Mouse (Mus musculus): ENCODE measurements around the gene Pnpla2. TPM values are rescaled to one million over a fixed set of nuclear protein-coding genes. Genes with fewer than 3 reads are reported as not detected.

The Pnpla2 gene
- polyA plus RNA-seq, 1 experiment from 2014 or later: 19.1 TPM

GRCm38 (mm10) chr7:141420030-141420702 lies 34.8 kb upstream of the Pnpla2 start:
- no peak overlapping the region for H3K4me2 ChIP-seq (replicated peaks)
- no peak for ATAC-seq (ENCODE audit: low FRiP score)
- no peak overlapping the region for H3K27ac ChIP-seq
- WGBS: 85% methylated on average over 9 of the region's 9 CpGs
- H3K4me3 ChIP-seq: no peak overlapping the region
- H3K27me3 ChIP-seq: peaks cover 5% of the 10 kb centered on the region; the same call in 1 of the 2 replicates
- no peak overlapping the region for H3K9ac ChIP-seq
- H3K9me3 ChIP-seq (replicated peaks): no peaks in the 10 kb centered on the region
- H3K36me3 ChIP-seq: no peaks in the 10 kb centered on the region
- H3K4me1 ChIP-seq: no peaks in the 10 kb centered on the region

GRCm38 (mm10) chr7:141423811-141424210 lies 31.2 kb upstream of the Pnpla2 start:
- Histone ChIP-seq H3K27me3 (peaks cover 2% of the 10 kb centered on the region), H3K36me3 (peaks cover 11% of the 10 kb centered on the region; the same call in 1 of the 2 replicates), H3K4me1 (peaks cover 6% of the 10 kb centered on the region), H3K27ac (no peak overlapping the region), H3K9ac (no peak overlapping the region), H3K9me3 (replicated peaks) (no peaks in the 10 kb centered on the region), H3K4me3 (no peak overlapping the region), H3K4me2 (replicated peaks) (no peak overlapping the region)
- ATAC-seq (ENCODE audit: low FRiP score): no peak
- WGBS: 71% methylated on average over 4 of the region's 4 CpGs

- Histone ChIP-seq H3K4me1 (peaks cover 21% of the 10 kb centered on the region), H3K4me3 (no peak overlapping the region), H3K9me3 (replicated peaks) (no peaks in the 10 kb centered on the region), H3K27me3 (no peaks in the 10 kb centered on the region; the same call in 1 of the 2 replicates), H3K27ac (no peak overlapping the region), H3K9ac (no peak overlapping the region), H3K36me3 (peaks cover 32% of the 10 kb centered on the region), H3K4me2 (replicated peaks) (no peak overlapping the region)
- no peak for ATAC-seq (ENCODE audit: low FRiP score)
- 79% methylated on average over 12 of the region's 12 CpGs for WGBS
Observed at GRCm38 (mm10) chr7:141426948-141427730, 27.9 kb upstream of the Pnpla2 start.

- Histone ChIP-seq H3K9me3 (replicated peaks) (no peaks in the 10 kb centered on the region), H3K9ac (peak overlapping the region; percentile 71), H3K4me3 (peak overlapping the region; percentile 42), H3K27ac (peak overlapping the region; percentile 68), H3K4me1 (peaks cover 31% of the 10 kb centered on the region), H3K27me3 (no peaks in the 10 kb centered on the region; the same call in 1 of the 2 replicates), H3K36me3 (peaks cover 45% of the 10 kb centered on the region), H3K4me2 (replicated peaks) (peak overlapping the region; percentile 63)
- no peak for ATAC-seq (ENCODE audit: low FRiP score)
- 56% methylated on average over 5 of the region's 5 CpGs for whole genome bisulfite sequencing
Observed at GRCm38 (mm10) chr7:141428701-141429100, 26.3 kb upstream of the Pnpla2 start.

GRCm38 (mm10) chr7:141429310-141429709 lies 25.7 kb upstream of the Pnpla2 start, which contains the start of gene Cend1:
TSS of gene Cend1 (minus strand) at chr7:141429491.
- Histone ChIP-seq H3K4me3 (peak within 1 kb of the TSS; percentile 42), H3K36me3 (peaks cover 45% of the 10 kb centered on the region), H3K27me3 (no peaks in the 10 kb centered on the region; the same call in 1 of the 2 replicates), H3K27ac (peak within 1 kb of the TSS; percentile 68), H3K4me2 (replicated peaks) (peak within 1 kb of the TSS; percentile 63), H3K4me1 (peaks cover 37% of the 10 kb centered on the region), H3K9me3 (replicated peaks) (no peaks in the 10 kb centered on the region), H3K9ac (peak within 1 kb of the TSS; percentile 71)
- WGBS: 2% methylated on average over 19 of the region's 19 CpGs
- ATAC-seq (ENCODE audit: low FRiP score): peak; percentile 82

GRCm38 (mm10) chr7:141429840-141430584 lies 25.0 kb upstream of the Pnpla2 start:
- Histone ChIP-seq H3K9me3 (replicated peaks) (no peaks in the 10 kb centered on the region), H3K27me3 (no peaks in the 10 kb centered on the region; the same call in 1 of the 2 replicates), H3K36me3 (peaks cover 45% of the 10 kb centered on the region), H3K4me3 (no peak overlapping the region), H3K4me1 (peaks cover 42% of the 10 kb centered on the region), H3K9ac (no peak overlapping the region), H3K27ac (no peak overlapping the region), H3K4me2 (replicated peaks) (peak overlapping the region; percentile 63; the same call in 1 of the 2 replicates)
- WGBS: 63% methylated on average over 9 of the region's 9 CpGs
- 0 out of 2 replicates have a peak, but pooled peaks have one; percentile 15 for ATAC-seq (ENCODE audit: low FRiP score)

- 92% methylated on average over 9 of the region's 9 CpGs for WGBS
- no peak overlapping the region for H3K4me3 ChIP-seq
- peaks cover 49% of the 10 kb centered on the region for H3K4me1 ChIP-seq
- H3K9ac ChIP-seq: no peak overlapping the region
- no peak overlapping the region for H3K4me2 ChIP-seq (replicated peaks)
- no peaks in the 10 kb centered on the region for H3K9me3 ChIP-seq (replicated peaks)
- H3K27me3 ChIP-seq: no peaks in the 10 kb centered on the region; the same call in 1 of the 2 replicates
- H3K36me3 ChIP-seq: peaks cover 45% of the 10 kb centered on the region
- ATAC-seq (ENCODE audit: low FRiP score): no peak
- H3K27ac ChIP-seq: no peak overlapping the region
Observed at GRCm38 (mm10) chr7:141430585-141431240, 24.3 kb upstream of the Pnpla2 start.

GRCm38 (mm10) chr7:141431434-141432185 lies 23.4 kb upstream of the Pnpla2 start:
- Histone ChIP-seq H3K4me1 (peaks cover 58% of the 10 kb centered on the region), H3K9me3 (replicated peaks) (no peaks in the 10 kb centered on the region), H3K4me3 (no peak overlapping the region), H3K27me3 (no peaks in the 10 kb centered on the region; the same call in 1 of the 2 replicates), H3K27ac (no peak overlapping the region), H3K9ac (peak overlapping the region; percentile 14; the same call in 1 of the 2 replicates), H3K36me3 (peaks cover 41% of the 10 kb centered on the region), H3K4me2 (replicated peaks) (no peak overlapping the region)
- WGBS: 94% methylated on average over 19 of the region's 19 CpGs
- ATAC-seq (ENCODE audit: low FRiP score): no peak

- peaks cover 64% of the 10 kb centered on the region for H3K4me1 ChIP-seq
- no peaks in the 10 kb centered on the region; the same call in 1 of the 2 replicates for H3K27me3 ChIP-seq
- WGBS: 82% methylated on average over 8 of the region's 8 CpGs
- no peak for ATAC-seq (ENCODE audit: low FRiP score)
- H3K4me2 ChIP-seq (replicated peaks): no peak overlapping the region
- no peaks in the 10 kb centered on the region for H3K9me3 ChIP-seq (replicated peaks)
- H3K4me3 ChIP-seq: no peak overlapping the region; the same call in 1 of the 2 replicates
- no peak overlapping the region for H3K9ac ChIP-seq
- no peak overlapping the region for H3K27ac ChIP-seq
- H3K36me3 ChIP-seq: peaks cover 37% of the 10 kb centered on the region
Observed at GRCm38 (mm10) chr7:141432186-141432611, 22.8 kb upstream of the Pnpla2 start.

GRCm38 (mm10) chr7:141432741-141433516 lies 22.1 kb upstream of the Pnpla2 start:
- H3K27me3 ChIP-seq: no peaks in the 10 kb centered on the region
- H3K9me3 ChIP-seq (replicated peaks): no peaks in the 10 kb centered on the region
- peaks cover 34% of the 10 kb centered on the region for H3K36me3 ChIP-seq
- peak overlapping the region; percentile 80; the same call in 1 of the 2 replicates for H3K9ac ChIP-seq
- no peak overlapping the region for H3K27ac ChIP-seq
- no peak for ATAC-seq (ENCODE audit: low FRiP score)
- WGBS: 86% methylated on average over 6 of the region's 6 CpGs
- H3K4me3 ChIP-seq: no peak overlapping the region
- H3K4me1 ChIP-seq: peaks cover 67% of the 10 kb centered on the region
- H3K4me2 ChIP-seq (replicated peaks): peak overlapping the region; percentile 76; the same call in 1 of the 2 replicates

Measured in hindbrain, embryonic 12.5 days (tissue).